In the genomic region with DNA sequence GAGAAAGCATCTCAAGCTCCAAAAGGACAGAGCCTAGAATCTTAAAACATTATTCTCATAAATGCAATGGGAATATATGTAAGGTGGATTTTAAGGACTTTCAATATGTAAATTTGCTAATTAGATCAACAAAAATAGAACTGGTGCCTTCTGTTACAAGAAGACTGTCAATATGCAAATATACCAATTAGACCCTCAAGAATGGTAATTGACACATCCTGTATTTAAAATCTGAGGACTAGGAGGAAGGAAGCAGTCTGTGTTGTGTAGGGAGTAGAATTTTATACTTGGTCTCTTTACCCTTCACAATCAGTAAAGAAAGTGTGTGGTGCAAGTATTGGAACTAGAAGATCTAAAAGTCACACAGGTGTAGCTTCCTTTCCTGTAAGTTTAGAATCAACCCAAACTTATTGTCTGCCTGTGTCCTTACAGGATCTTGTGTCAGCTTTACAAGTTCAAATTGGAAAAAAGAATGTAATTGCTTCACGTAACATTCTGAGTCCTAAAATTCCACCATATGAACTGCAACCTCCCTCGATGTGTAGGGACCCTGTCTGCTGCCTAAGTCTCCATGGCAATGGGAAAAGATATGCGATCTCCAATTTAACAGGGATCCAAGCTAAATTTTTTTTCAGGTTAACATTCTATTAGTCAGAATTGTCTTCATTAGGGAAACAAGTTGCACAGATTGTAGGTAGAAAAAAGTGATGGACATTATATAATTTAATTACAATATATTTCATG, we compare ENCODE assay signal across 24 mouse cellular contexts.
DNase-seq lines count a peak whose midpoint lies in the region; ATAC-seq and TF ChIP-seq lines count a peak whose summit lies in the region.
"Had no signal": no experiment of that assay in that cellular context is flagged by ENCODE, and none has a peak within 500 bp of the region (broad histone marks: within the 10 kb centered on the region; RNA-seq: fewer than 3 reads in every experiment).

No protein-coding gene starts in this region.

- ATAC-seq in forebrain, embryonic 11.5 days (replicated peaks; ENCODE audit: low FRiP score), result 0 out of 2 replicates have a peak, but pooled peaks have one; percentile 44
- peak; percentile 83 for ATAC-seq in forebrain, embryonic 13.5 days
- ATAC-seq in forebrain, embryonic 15.5 days (replicated peaks), result peak; percentile 89
- ATAC-seq in forebrain, postnatal 0 days, result peak; percentile 93
- ATAC-seq in stomach, postnatal 0 days (ENCODE audit: low FRiP score, low TSS enrichment), result no peak
- ATAC-seq: activated CD4-positive, CD25-positive, alpha-beta regulatory T cell, adult 4 months; CD4-positive, CD25-positive, alpha-beta regulatory T cell, adult 4 months; Patski had no signal

- H3K4me3 ChIP-seq in forebrain, embryonic 11.5 days (ENCODE audit: low read depth, low read length), result no peak overlapping the region
- H3K4me3 ChIP-seq in forebrain, embryonic 10.5 days, result no peak overlapping the region
- H3K4me3 ChIP-seq in forebrain, embryonic 13.5 days, result no peak overlapping the region
- H3K4me3 ChIP-seq in forebrain, embryonic 15.5 days, result no peak overlapping the region
- H3K4me3 ChIP-seq in forebrain, postnatal 0 days (ENCODE audit: low read depth, low read length), result no peak overlapping the region
- no peak overlapping the region for H3K4me3 ChIP-seq in stomach, postnatal 0 days (ENCODE audit: low read depth, low read length)
- H3K4me3 ChIP-seq: embryonic facial prominence, embryonic 10.5 days; embryonic facial prominence, embryonic 12.5 days had no signal

- no peaks in the 10 kb centered on the region for H3K36me3 ChIP-seq in forebrain, embryonic 11.5 days (ENCODE audit: control insufficient read depth, insufficient read depth, low read length)
- H3K36me3 ChIP-seq in forebrain, embryonic 10.5 days (replicated peaks), result no peaks in the 10 kb centered on the region
- H3K36me3 ChIP-seq in forebrain, embryonic 13.5 days (ENCODE audit: poor library complexity, severe bottlenecking), result no peaks in the 10 kb centered on the region
- no peaks in the 10 kb centered on the region for H3K36me3 ChIP-seq in forebrain, embryonic 15.5 days
- H3K36me3 ChIP-seq in forebrain, postnatal 0 days (ENCODE audit: insufficient read depth), result no peaks in the 10 kb centered on the region
- no peaks in the 10 kb centered on the region for H3K36me3 ChIP-seq in stomach, postnatal 0 days (ENCODE audit: control insufficient read depth, insufficient read depth, low read length)
- H3K36me3 ChIP-seq: embryonic facial prominence, embryonic 10.5 days; embryonic facial prominence, embryonic 12.5 days; G1E had no signal

- no peaks in the 10 kb centered on the region for H3K27me3 ChIP-seq in forebrain, embryonic 11.5 days (ENCODE audit: control insufficient read depth, insufficient read depth, low read length)
- H3K27me3 ChIP-seq in forebrain, embryonic 10.5 days (ENCODE audit: poor library complexity, severe bottlenecking), result no peaks in the 10 kb centered on the region
- H3K27me3 ChIP-seq in forebrain, embryonic 13.5 days, result no peaks in the 10 kb centered on the region
- no peaks in the 10 kb centered on the region for H3K27me3 ChIP-seq in forebrain, embryonic 15.5 days
- no peaks in the 10 kb centered on the region for H3K27me3 ChIP-seq in forebrain, postnatal 0 days (ENCODE audit: insufficient read depth, low read length)
- no peaks in the 10 kb centered on the region for H3K27me3 ChIP-seq in stomach, postnatal 0 days (ENCODE audit: control insufficient read depth, insufficient read depth, low read length)
- H3K27me3 ChIP-seq: CH12.LX; embryonic facial prominence, embryonic 12.5 days; Patski had no signal

- no peaks in the 10 kb centered on the region for H3K9me3 ChIP-seq in forebrain, embryonic 11.5 days (ENCODE audit: control insufficient read depth, low read length)
- H3K9me3 ChIP-seq in forebrain, embryonic 10.5 days, result no peaks in the 10 kb centered on the region
- H3K9me3 ChIP-seq in forebrain, embryonic 13.5 days (replicated peaks), result no peaks in the 10 kb centered on the region
- H3K9me3 ChIP-seq in forebrain, embryonic 15.5 days, result no peaks in the 10 kb centered on the region
- H3K9me3 ChIP-seq in forebrain, postnatal 0 days (ENCODE audit: low read length), result no peaks in the 10 kb centered on the region
- H3K9me3 ChIP-seq in stomach, postnatal 0 days (ENCODE audit: control insufficient read depth, low read length), result no peaks in the 10 kb centered on the region
- H3K9me3 ChIP-seq: embryonic facial prominence, embryonic 10.5 days; embryonic facial prominence, embryonic 12.5 days had no signal

- H3K9ac ChIP-seq in forebrain, embryonic 11.5 days (ENCODE audit: low read length), result no peak overlapping the region
- H3K9ac ChIP-seq in forebrain, embryonic 13.5 days, result no peak overlapping the region
- no peak overlapping the region for H3K9ac ChIP-seq in forebrain, embryonic 15.5 days (replicated peaks)
- H3K9ac ChIP-seq in forebrain, postnatal 0 days, result no peak overlapping the region
- H3K9ac ChIP-seq in stomach, postnatal 0 days (ENCODE audit: low read length), result no peak overlapping the region
- H3K9ac ChIP-seq: embryonic facial prominence, embryonic 12.5 days had no signal

- WGBS in forebrain, embryonic 11.5 days, result 81% methylated on average over 3 of the region's 3 CpGs
- 93% methylated on average over 3 of the region's 3 CpGs for WGBS in forebrain, embryonic 10.5 days
- 64% methylated on average over 3 of the region's 3 CpGs for WGBS in forebrain, embryonic 13.5 days
- WGBS in forebrain, embryonic 15.5 days, result 55% methylated on average over 3 of the region's 3 CpGs
- 55% methylated on average over 3 of the region's 3 CpGs for WGBS in forebrain, postnatal 0 days
- whole genome bisulfite sequencing in stomach, postnatal 0 days, result 82% methylated on average over 3 of the region's 3 CpGs

- TF ChIP-seq CTCF in forebrain, postnatal 0 days (IDR thresholded peaks at IDR 0.05; ENCODE audit: low read depth), result no peak
- no peak for TF ChIP-seq CTCF in stomach, postnatal 0 days (IDR thresholded peaks at IDR 0.05; ENCODE audit: low read depth)

- no peak overlapping the region for H3K27ac ChIP-seq in forebrain, embryonic 11.5 days (ENCODE audit: low read depth, low read length)
- H3K27ac ChIP-seq in forebrain, embryonic 10.5 days, result no peak overlapping the region
- no peak overlapping the region for H3K27ac ChIP-seq in forebrain, embryonic 13.5 days
- no peak overlapping the region; the same call in 1 of the 2 replicates for H3K27ac ChIP-seq in forebrain, embryonic 15.5 days (replicated peaks)
- H3K27ac ChIP-seq in forebrain, postnatal 0 days (ENCODE audit: low read depth, low read length), result no peak overlapping the region
- no peak overlapping the region for H3K27ac ChIP-seq in stomach, postnatal 0 days (replicated peaks)
- H3K27ac ChIP-seq: embryonic facial prominence, embryonic 10.5 days; embryonic facial prominence, embryonic 12.5 days had no signal

- DNase-seq in forebrain, embryonic 11.5 days (ENCODE audit: low spot score), result no peak
- DNase-seq in forebrain, embryonic 10.5 days (ENCODE audit: extremely low spot score, low spot score), result no peak
- DNase-seq in forebrain, postnatal 0 days, result peak; percentile 22
- no peak for DNase-seq in thymus, postnatal 25 days
- no peak for DNase-seq in stomach, postnatal 0 days (ENCODE audit: low spot score)
- DNase-seq in neural tube, embryonic 10.5 days (ENCODE audit: extremely low spot score, low spot score), result no peak
- DNase-seq: adrenal gland, adult 8-10 months; adrenal gland, postnatal 14 days; adrenal gland, postnatal 36 days; B cell, adult 2 months; cerebellum, adult 11 months; cerebellum, adult 2 months; cerebellum, adult 9-10 months; cerebellum, postnatal 10 days; cerebellum, postnatal 25 days had no signal

- no peak for TF ChIP-seq EP300 in stomach, postnatal 0 days (optimal IDR thresholded peaks at IDR 0.05)

- no peaks in the 10 kb centered on the region for H3K4me1 ChIP-seq in forebrain, embryonic 11.5 days (replicated peaks; ENCODE audit: control insufficient read depth, insufficient read depth, low read length)
- no peaks in the 10 kb centered on the region for H3K4me1 ChIP-seq in forebrain, embryonic 10.5 days
- 0 out of 2 replicates have a peak, but pooled peaks cover 4% of the 10 kb centered on the region for H3K4me1 ChIP-seq in forebrain, embryonic 13.5 days
- H3K4me1 ChIP-seq in forebrain, embryonic 15.5 days, result no peaks in the 10 kb centered on the region
- H3K4me1 ChIP-seq in forebrain, postnatal 0 days (ENCODE audit: insufficient read depth), result no peaks in the 10 kb centered on the region
- H3K4me1 ChIP-seq in stomach, postnatal 0 days (replicated peaks; ENCODE audit: control insufficient read depth, insufficient read depth), result no peaks in the 10 kb centered on the region
- H3K4me1 ChIP-seq: embryonic facial prominence, embryonic 10.5 days; embryonic facial prominence, embryonic 12.5 days had no signal

- H3K4me2 ChIP-seq in forebrain, embryonic 11.5 days (ENCODE audit: low read depth, low read length, severe bottlenecking), result no peak overlapping the region
- no peak overlapping the region for H3K4me2 ChIP-seq in forebrain, embryonic 13.5 days
- no peak overlapping the region for H3K4me2 ChIP-seq in forebrain, embryonic 15.5 days (replicated peaks)
- H3K4me2 ChIP-seq in forebrain, postnatal 0 days (ENCODE audit: low read depth), result no peak overlapping the region
- no peak overlapping the region for H3K4me2 ChIP-seq in stomach, postnatal 0 days (replicated peaks; ENCODE audit: low read depth)
- H3K4me2 ChIP-seq: embryonic facial prominence, embryonic 12.5 days had no signal
